Mouse (Mus musculus): Measurements from ENCODE around the gene Esrp2. TPM values are rescaled to one million over a fixed set of nuclear protein-coding genes. Genes with fewer than 3 reads are reported as not detected.

The Esrp2 gene
- polyA plus RNA-seq, 1 experiment from 2014 or later = 0.87 TPM

GRCm38 (mm10) chr8:106163251-106163650, 26.5 kb upstream of the Esrp2 start:
- no peak for ATAC-seq (ENCODE audit: low FRiP score, low read depth)
- Histone ChIP-seq H3K27me3 (no peaks in the 10 kb centered on the region), H3K27ac (replicated peaks) (no peak overlapping the region), H3K4me3 (no peak overlapping the region), H3K4me2 (replicated peaks) (no peak overlapping the region), H3K9ac (replicated peaks) (no peak overlapping the region), H3K9me3 (no peaks in the 10 kb centered on the region), H3K36me3 (peaks cover 45% of the 10 kb centered on the region), H3K4me1 (peaks cover 3% of the 10 kb centered on the region; the same call in 1 of the 2 replicates)
- 96% methylated on average over 9 of the region's 9 CpGs for WGBS

DNA sequence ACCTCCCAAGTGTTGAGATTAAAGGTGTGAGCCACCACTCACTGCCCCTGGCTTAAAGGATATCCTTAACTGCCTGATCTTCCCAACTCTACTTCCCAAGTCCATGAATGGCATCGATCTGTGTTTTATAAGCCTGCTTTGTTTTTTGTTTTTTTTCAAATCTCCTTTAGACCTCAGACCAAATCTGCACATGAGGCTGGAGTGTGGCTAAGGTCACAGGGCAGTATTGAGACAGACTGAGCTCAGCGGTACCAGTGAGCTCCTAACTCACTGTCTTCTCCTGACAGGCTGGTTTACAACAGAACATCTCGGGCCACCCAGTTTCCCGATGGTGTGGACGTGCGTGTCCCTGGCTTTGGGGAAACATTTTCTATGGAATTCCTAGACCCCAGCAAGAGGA, 23.1 kb upstream of the Esrp2 start:
- H3K4me2 ChIP-seq (replicated peaks) = no peak overlapping the region
- H3K36me3 ChIP-seq = peaks cover 54% of the 10 kb centered on the region
- H3K9ac ChIP-seq (replicated peaks) = no peak overlapping the region
- H3K27me3 ChIP-seq = no peaks in the 10 kb centered on the region
- no peaks in the 10 kb centered on the region for H3K4me1 ChIP-seq
- ATAC-seq (ENCODE audit: low FRiP score, low read depth) = no peak
- no peak overlapping the region for H3K4me3 ChIP-seq
- H3K27ac ChIP-seq (replicated peaks) = no peak overlapping the region
- WGBS = 92% methylated on average over 6 of the region's 6 CpGs
- no peaks in the 10 kb centered on the region for H3K9me3 ChIP-seq

- H3K36me3 ChIP-seq = peaks cover 45% of the 10 kb centered on the region
- H3K4me3 ChIP-seq = no peak overlapping the region
- H3K9ac ChIP-seq (replicated peaks) = no peak overlapping the region
- no peak overlapping the region for H3K27ac ChIP-seq (replicated peaks)
- WGBS = 94% methylated on average over 10 of the region's 10 CpGs
- no peaks in the 10 kb centered on the region for H3K9me3 ChIP-seq
- no peak overlapping the region for H3K4me2 ChIP-seq (replicated peaks)
- ATAC-seq (ENCODE audit: low FRiP score, low read depth) = no peak
- no peaks in the 10 kb centered on the region for H3K27me3 ChIP-seq
- no peaks in the 10 kb centered on the region for H3K4me1 ChIP-seq
These were observed 21.6 kb upstream of the Esrp2 start for GRCm38 (mm10) chr8:106158381-106158780.

DNA sequence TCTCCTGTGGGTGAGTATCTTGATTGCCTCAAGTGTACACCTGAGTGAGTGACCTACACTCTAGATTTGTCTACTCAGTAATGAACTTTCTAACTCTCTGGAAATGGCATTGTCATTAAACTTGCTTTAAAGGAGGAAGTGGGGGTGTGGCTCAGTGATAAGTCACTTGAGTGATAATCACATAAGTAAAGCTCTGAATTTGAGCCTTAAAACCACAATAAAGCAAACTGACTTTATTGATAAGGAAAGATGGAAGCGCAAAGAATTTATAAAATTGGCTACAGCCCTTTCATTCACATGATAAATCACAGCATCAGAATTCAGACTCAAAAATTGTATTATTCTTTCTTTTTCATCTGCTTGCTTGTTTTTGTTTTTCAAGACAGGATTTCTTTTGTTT, 20.6 kb upstream of the Esrp2 start:
- H3K27me3 ChIP-seq = no peaks in the 10 kb centered on the region
- H3K4me1 ChIP-seq = no peaks in the 10 kb centered on the region
- peaks cover 36% of the 10 kb centered on the region for H3K36me3 ChIP-seq
- H3K4me2 ChIP-seq (replicated peaks) = no peak overlapping the region
- H3K9ac ChIP-seq (replicated peaks) = no peak overlapping the region
- no peak for ATAC-seq (ENCODE audit: low FRiP score, low read depth)
- H3K9me3 ChIP-seq = no peaks in the 10 kb centered on the region
- no peak overlapping the region for H3K4me3 ChIP-seq
- H3K27ac ChIP-seq (replicated peaks) = no peak overlapping the region
- 90% methylated on average over 1 of the region's 1 CpGs for WGBS

DNA sequence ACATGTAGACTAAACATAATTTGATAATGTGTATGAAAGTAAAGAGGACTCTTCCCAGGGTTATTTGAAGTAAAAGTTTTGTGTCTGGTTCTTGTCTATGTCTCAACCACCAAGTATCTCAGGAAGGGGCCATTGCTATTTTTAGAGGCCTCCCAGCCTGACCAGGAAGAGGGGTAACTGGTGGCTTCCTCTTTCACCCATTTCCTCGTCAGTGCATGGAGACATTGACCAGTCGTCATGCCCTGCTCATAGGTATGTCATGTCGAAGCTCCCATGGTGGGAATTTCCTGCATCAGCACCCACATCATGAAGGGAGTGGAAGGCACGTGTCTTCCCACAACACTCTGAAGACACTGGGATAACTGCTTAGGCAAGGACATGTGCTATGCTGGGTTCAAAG, 16.1 kb upstream of the Esrp2 start:
- no peak overlapping the region for H3K9ac ChIP-seq (replicated peaks)
- no peaks in the 10 kb centered on the region for H3K27me3 ChIP-seq
- no peak overlapping the region for H3K4me3 ChIP-seq
- peaks cover 13% of the 10 kb centered on the region for H3K4me1 ChIP-seq
- H3K27ac ChIP-seq (replicated peaks) = no peak overlapping the region
- H3K36me3 ChIP-seq = peaks cover 10% of the 10 kb centered on the region; the same call in 1 of the 2 replicates
- 82% methylated on average over 4 of the region's 4 CpGs for WGBS
- H3K9me3 ChIP-seq = no peaks in the 10 kb centered on the region
- ATAC-seq (ENCODE audit: low FRiP score, low read depth) = no peak
- H3K4me2 ChIP-seq (replicated peaks) = no peak overlapping the region

GRCm38 (mm10) chr8:106151041-106151440, 14.3 kb upstream of the Esrp2 start:
- H3K4me2 ChIP-seq (replicated peaks) = peak overlapping the region; percentile 74
- no peak for ATAC-seq (ENCODE audit: low FRiP score, low read depth)
- 85% methylated on average over 9 of the region's 9 CpGs for WGBS

GRCm38 (mm10) chr8:106150653-106151000, 13.9 kb upstream of the Esrp2 start:
- H3K4me2 ChIP-seq (replicated peaks) = peak overlapping the region; percentile 74
- H3K36me3 ChIP-seq = 0 out of 2 replicates have a peak, but pooled peaks cover 6% of the 10 kb centered on the region
- H3K9me3 ChIP-seq = no peaks in the 10 kb centered on the region
- 21% methylated on average over 8 of the region's 8 CpGs for WGBS
- H3K27me3 ChIP-seq = no peaks in the 10 kb centered on the region
- H3K27ac ChIP-seq (replicated peaks) = 0 out of 2 replicates have a peak overlapping the region, but pooled peaks have one; percentile 7
- H3K9ac ChIP-seq (replicated peaks) = peak overlapping the region; percentile 74
- ATAC-seq (ENCODE audit: low FRiP score, low read depth) = no peak
- H3K4me1 ChIP-seq = peaks cover 13% of the 10 kb centered on the region
- peak overlapping the region; percentile 59 for H3K4me3 ChIP-seq

More at GRCm38 (mm10) chr8:106151041-106151440, 14.3 kb upstream of the Esrp2 start:
- H3K9me3 ChIP-seq = no peaks in the 10 kb centered on the region
- peaks cover 7% of the 10 kb centered on the region; the same call in 1 of the 2 replicates for H3K36me3 ChIP-seq
- H3K4me3 ChIP-seq = peak overlapping the region; percentile 59
- H3K9ac ChIP-seq (replicated peaks) = 0 out of 2 replicates have a peak overlapping the region, but pooled peaks have one; percentile 74
- no peak overlapping the region for H3K27ac ChIP-seq (replicated peaks)
- peaks cover 13% of the 10 kb centered on the region for H3K4me1 ChIP-seq
- H3K27me3 ChIP-seq = no peaks in the 10 kb centered on the region

GRCm38 (mm10) chr8:106149801-106150652, 13.3 kb upstream of the Esrp2 start, which contains the start of gene Pla2g15:
TSS of gene Pla2g15 (plus strand) at chr8:106150399.
- H3K27me3 ChIP-seq = no peaks in the 10 kb centered on the region
- peak; percentile 99 for ATAC-seq (ENCODE audit: low FRiP score, low read depth)
- peak within 1 kb of the TSS; percentile 74 for H3K9ac ChIP-seq (replicated peaks)
- H3K4me1 ChIP-seq = peaks cover 13% of the 10 kb centered on the region
- 0 out of 2 replicates have a peak within 1 kb of the TSS, but pooled peaks have one; percentile 7 for H3K27ac ChIP-seq (replicated peaks)
- peak within 1 kb of the TSS; percentile 59 for H3K4me3 ChIP-seq
- no peaks in the 10 kb centered on the region for H3K9me3 ChIP-seq
- 0 out of 2 replicates have a peak, but pooled peaks cover 5% of the 10 kb centered on the region for H3K36me3 ChIP-seq
- WGBS = 3% methylated on average over 38 of the region's 38 CpGs
- H3K4me2 ChIP-seq (replicated peaks) = peak within 1 kb of the TSS; percentile 74

GRCm38 (mm10) chr8:106149025-106149424, 12.3 kb upstream of the Esrp2 start:
- H3K4me2 ChIP-seq (replicated peaks) = no peak overlapping the region
- H3K4me1 ChIP-seq = peaks cover 13% of the 10 kb centered on the region
- H3K36me3 ChIP-seq = no peaks in the 10 kb centered on the region
- H3K27ac ChIP-seq (replicated peaks) = no peak overlapping the region
- no peaks in the 10 kb centered on the region for H3K27me3 ChIP-seq
- WGBS = 95% methylated on average over 6 of the region's 6 CpGs
- no peak overlapping the region for H3K4me3 ChIP-seq
- no peak overlapping the region for H3K9ac ChIP-seq (replicated peaks)
- no peaks in the 10 kb centered on the region for H3K9me3 ChIP-seq
- ATAC-seq (ENCODE audit: low FRiP score, low read depth) = no peak

GRCm38 (mm10) chr8:106147868-106148565, 11.2 kb upstream of the Esrp2 start:
- peaks cover 13% of the 10 kb centered on the region for H3K4me1 ChIP-seq
- H3K36me3 ChIP-seq = no peaks in the 10 kb centered on the region
- no peak overlapping the region for H3K4me2 ChIP-seq (replicated peaks)
- H3K4me3 ChIP-seq = no peak overlapping the region
- H3K27me3 ChIP-seq = no peaks in the 10 kb centered on the region
- ATAC-seq (ENCODE audit: low FRiP score, low read depth) = no peak
- H3K9ac ChIP-seq (replicated peaks) = no peak overlapping the region
- no peak overlapping the region for H3K27ac ChIP-seq (replicated peaks)
- 91% methylated on average over 6 of the region's 6 CpGs for WGBS
- no peaks in the 10 kb centered on the region for H3K9me3 ChIP-seq

DNA sequence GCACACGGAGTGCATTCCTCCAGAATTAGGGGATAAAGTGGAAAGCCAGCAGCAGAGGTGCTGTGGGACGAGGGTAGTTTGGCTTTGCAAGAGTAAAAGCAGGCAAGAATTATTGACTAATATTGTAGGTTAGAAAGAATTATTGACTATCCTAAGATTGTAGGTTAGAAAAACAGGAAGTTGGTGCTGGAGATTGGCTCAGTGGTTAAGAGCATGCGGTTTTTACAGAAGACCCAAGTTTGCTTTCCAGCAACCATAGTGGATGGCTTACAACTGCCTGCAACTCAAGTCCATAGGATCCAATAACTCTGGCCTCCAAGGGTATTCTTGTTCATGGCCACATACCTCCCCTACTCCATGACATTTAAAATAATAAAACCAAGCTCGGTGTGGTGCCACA, 9.2 kb upstream of the Esrp2 start:
- H3K4me1 ChIP-seq = peaks cover 7% of the 10 kb centered on the region
- H3K9me3 ChIP-seq = no peaks in the 10 kb centered on the region
- H3K4me3 ChIP-seq = no peak overlapping the region
- no peak overlapping the region for H3K27ac ChIP-seq (replicated peaks)
- H3K27me3 ChIP-seq = no peaks in the 10 kb centered on the region
- H3K36me3 ChIP-seq = no peaks in the 10 kb centered on the region
- WGBS = 94% methylated on average over 4 of the region's 4 CpGs
- ATAC-seq (ENCODE audit: low FRiP score, low read depth) = no peak
- H3K4me2 ChIP-seq (replicated peaks) = no peak overlapping the region
- no peak overlapping the region for H3K9ac ChIP-seq (replicated peaks)

- Histone ChIP-seq H3K4me3 (no peak overlapping the region), H3K27ac (replicated peaks) (no peak overlapping the region), H3K27me3 (peaks cover 3% of the 10 kb centered on the region), H3K9me3 (no peaks in the 10 kb centered on the region), H3K4me1 (0 out of 2 replicates have a peak, but pooled peaks cover 2% of the 10 kb centered on the region), H3K36me3 (no peaks in the 10 kb centered on the region), H3K9ac (replicated peaks) (no peak overlapping the region), H3K4me2 (replicated peaks) (no peak overlapping the region)
- WGBS = 91% methylated on average over 2 of the region's 2 CpGs
- no peak for ATAC-seq (ENCODE audit: low FRiP score, low read depth)
These were observed 8.6 kb upstream of the Esrp2 start for GRCm38 (mm10) chr8:106145331-106145730.
